Mouse (Mus musculus): ENCODE data around the gene Cdh13.

- TF ChIP-seq CTCF (IDR thresholded peaks at IDR 0.05; ENCODE audit: extremely low read depth, insufficient read depth, low read length) (no peak), POLR2A (IDR thresholded peaks at IDR 0.05; ENCODE audit: extremely low read depth, insufficient read depth, low read length) (no peak)
Observed at GRCm38 (mm10) chr8:119020781-119021180, 737.2 kb downstream of the Cdh13 start.

All from cortical plate, adult 2 months (tissue).